Mouse (Mus musculus) liver, postnatal 0 days (tissue): ENCODE measurements around the gene Kcna2.

Experiments used
- CTCF ChIP-seq: sonication (generic); IDR thresholded peaks from 2 replicates; pipeline ENCODE4 v1.5.1; 2016; ENCODE audit warnings: antibody characterized with exemption, low read depth
- EP300 ChIP-seq: IDR thresholded peaks from 2 replicates; pipeline ENCODE4 v1.6.1; 2016; ENCODE audit warnings: antibody characterized with exemption, low read depth, mild to moderate bottlenecking

- TF ChIP-seq CTCF (no peak), EP300 (no peak)
Observed at GRCm38 (mm10) chr3:107134457-107134856, 33.5 kb downstream of the Kcna2 start.
